ENCODE assay signal across 7 mouse cellular contexts in genomic region chr15:80671295-80672252, GRCm38 (mm10). TPM values are rescaled to one million over a fixed set of nuclear protein-coding genes. Genes with fewer than 3 reads are reported as not detected.
DNase-seq lines count a peak whose midpoint lies in the region; ATAC-seq lines count a peak whose summit lies in the region.

Gene Fam83f (plus strand): TSS chr15:80671847.

- 5% methylated on average over 85 of the region's 85 CpGs for WGBS in forebrain, embryonic 10.5 days

- peak; percentile 85 for ATAC-seq in megakaryocyte progenitor cell, adult 5-6 weeks (replicated peaks; ENCODE audit: poor library complexity)

- peak within 1 kb of the TSS; percentile 56 for H3K4me3 ChIP-seq in forebrain, embryonic 10.5 days

- peak within 1 kb of the TSS; percentile 60 for H3K27ac ChIP-seq in forebrain, embryonic 10.5 days

- H3K4me1 ChIP-seq in forebrain, embryonic 10.5 days = peaks cover 13% of the 10 kb centered on the region

- peak; percentile 38 for DNase-seq in adrenal gland, postnatal 10 days
- DNase-seq in forebrain, embryonic 10.5 days (ENCODE audit: extremely low spot score, low spot score) = peak; percentile 37
- peak; percentile 20 for DNase-seq in heart, postnatal 25 days (ENCODE audit: low spot score)
- peak; percentile 59 to 75 for DNase-seq in kidney, postnatal 4 days
- DNase-seq in spleen, postnatal 36 days (ENCODE audit: low spot score in 2 of 2) = peak; percentile 62 to 69
- DNase-seq in left cerebral cortex, adult 9 months (ENCODE audit: low spot score in 2 of 2) = no peak

- intact Hi-C loops in heart, postnatal 25 days (cut with DNase I) = no loop called here

- no peaks in the 10 kb centered on the region for H3K36me3 ChIP-seq in forebrain, embryonic 10.5 days (replicated peaks)

- no peaks in the 10 kb centered on the region for H3K9me3 ChIP-seq in forebrain, embryonic 10.5 days

- H3K27me3 ChIP-seq in forebrain, embryonic 10.5 days (ENCODE audit: poor library complexity, severe bottlenecking) = peaks cover 64% of the 10 kb centered on the region

RNA-seq across cellular contexts. Expression of gene Fam83f, which starts in this region (rescaled TPM):
- 1 to 10 TPM; 1.5 to 2.0 TPM for total RNA-seq in adrenal gland, postnatal 10 days (2021)
- polyA plus RNA-seq in forebrain, embryonic 10.5 days (2016; fragmentation: Nextera tagmentation; extraction: Ambion mirVana) = 0.37 and 0.68 TPM in 2 replicates
- total RNA-seq in heart, postnatal 25 days (2021) = under 1 TPM in 1 of 2 experiments, not detected in 1; 0.08 TPM
- 0.05 and 0.20 TPM in 2 replicates for total RNA-seq in megakaryocyte progenitor cell, adult 5-6 weeks (2015)
- total RNA-seq in megakaryocyte progenitor cell, adult 5-6 weeks (2017) = 0.10 and 0.42 TPM in 2 replicates

Comparison
In these comparisons a context has a peak if more than half of its experiments do, and no peak if none do; other contexts are left out.
1. Peak in DNase-seq, H3K4me3 ChIP-seq and H3K27ac ChIP-seq in forebrain, embryonic 10.5 days; RNA of the gene not detected or under 1 TPM.
2. Peak in DNase-seq in heart, postnatal 25 days; RNA of the gene not detected or under 1 TPM.
3. Peak in ATAC-seq in megakaryocyte progenitor cell, adult 5-6 weeks; RNA of the gene not detected or under 1 TPM.
4. DNase-seq: peak in adrenal gland, postnatal 10 days (single experiment), kidney, postnatal 4 days (2 of 2) and spleen, postnatal 36 days (2 of 2); none in left cerebral cortex, adult 9 months (0 of 2).